Mouse (Mus musculus): Measurements from ENCODE around the gene Prdm5. TPM values are rescaled to one million over a fixed set of nuclear protein-coding genes. Genes with fewer than 3 reads are reported as not detected.

Gene Prdm5
- polyA plus RNA-seq, 1 experiment from 2014 or later = 5.7 TPM

DNA sequence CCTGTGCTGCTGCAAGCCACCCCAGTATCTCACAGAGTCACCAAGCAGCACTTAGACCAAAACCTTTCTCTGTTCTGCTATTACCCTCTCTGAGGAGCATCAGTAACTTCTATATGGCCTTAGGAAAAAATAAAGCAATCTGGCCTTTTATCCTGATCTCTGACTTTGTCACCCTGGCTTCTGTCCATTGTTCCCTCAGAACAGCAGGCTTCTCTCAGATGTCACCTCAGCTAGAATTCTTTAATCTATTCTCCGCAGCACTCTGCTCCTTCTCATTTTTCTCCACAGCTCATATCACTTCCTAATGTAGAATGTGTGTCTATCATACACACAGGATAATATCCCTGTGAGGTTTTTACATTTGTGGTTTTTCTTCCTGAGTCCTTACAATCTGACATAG is 99.5 kb downstream of the Prdm5 start:
- ATAC-seq (ENCODE audit: low FRiP score, low TSS enrichment) = no peak
- WGBS = 90% methylated on average over 1 of the region's 1 CpGs

GRCm38 (mm10) chr6:65888835-65889234 is 110.0 kb downstream of the Prdm5 start:
- Histone ChIP-seq H3K9me3 (ENCODE audit: control insufficient read depth, low read length) (no peaks in the 10 kb centered on the region), H3K4me3 (replicated peaks; ENCODE audit: low read depth, low read length) (no peak overlapping the region), H3K27me3 (ENCODE audit: control insufficient read depth, insufficient read depth, low read length) (no peaks in the 10 kb centered on the region), H3K36me3 (ENCODE audit: control insufficient read depth, insufficient read depth, low read length) (no peaks in the 10 kb centered on the region), H3K9ac (replicated peaks; ENCODE audit: low read length) (no peak overlapping the region), H3K4me1 (ENCODE audit: control insufficient read depth, insufficient read depth, low read length) (no peaks in the 10 kb centered on the region), H3K4me2 (ENCODE audit: low read length) (no peak overlapping the region), H3K27ac (replicated peaks; ENCODE audit: low read depth, low read length) (no peak overlapping the region)
- DNase-seq (no peak), ATAC-seq (ENCODE audit: low FRiP score, low TSS enrichment) (no peak)
- 96% methylated on average over 1 of the region's 1 CpGs for WGBS

More for the DNA sequence above, 99.5 kb downstream of the Prdm5 start:
- Histone ChIP-seq H3K9ac (replicated peaks; ENCODE audit: low read length) (no peak overlapping the region), H3K27me3 (ENCODE audit: control insufficient read depth, insufficient read depth, low read length) (no peaks in the 10 kb centered on the region), H3K27ac (replicated peaks; ENCODE audit: low read depth, low read length) (no peak overlapping the region), H3K4me2 (ENCODE audit: low read length) (no peak overlapping the region), H3K4me3 (replicated peaks; ENCODE audit: low read depth, low read length) (no peak overlapping the region), H3K36me3 (ENCODE audit: control insufficient read depth, insufficient read depth, low read length) (no peaks in the 10 kb centered on the region), H3K9me3 (ENCODE audit: control insufficient read depth, low read length) (no peaks in the 10 kb centered on the region), H3K4me1 (ENCODE audit: control insufficient read depth, insufficient read depth, low read length) (no peaks in the 10 kb centered on the region)
- no peak for DNase-seq

DNA sequence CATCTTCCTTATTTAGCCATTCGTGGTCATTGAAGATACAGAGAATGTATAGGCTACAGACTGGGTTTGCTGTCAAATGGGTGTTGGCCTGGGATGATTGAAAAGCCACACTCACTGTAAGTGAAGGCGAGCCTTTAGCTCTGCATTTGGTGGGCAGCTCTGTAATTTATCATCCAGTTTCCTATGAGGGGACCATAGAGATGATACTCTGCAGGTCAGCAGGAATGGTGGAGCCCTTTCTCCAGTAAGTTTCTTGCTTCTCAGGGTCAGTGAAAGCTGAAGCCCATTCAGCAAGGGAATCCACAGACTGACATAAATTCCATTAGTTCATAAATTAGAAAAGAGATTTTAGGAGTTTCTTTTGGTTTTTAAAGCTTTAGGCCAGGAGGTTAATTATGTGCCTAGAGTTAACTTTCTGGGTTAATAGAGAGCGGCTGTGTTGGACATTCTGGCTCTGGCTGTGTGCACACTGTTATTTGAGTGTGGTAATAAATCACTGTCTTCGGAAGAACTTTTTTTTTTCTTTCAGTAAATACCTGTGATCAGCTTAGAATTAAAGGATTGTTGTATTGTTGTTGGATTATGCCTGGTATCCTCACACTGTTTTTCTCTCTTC is 113.4 kb downstream of the Prdm5 start:
- Histone ChIP-seq H3K4me1 (ENCODE audit: control insufficient read depth, insufficient read depth, low read length) (no peaks in the 10 kb centered on the region), H3K27me3 (ENCODE audit: control insufficient read depth, insufficient read depth, low read length) (no peaks in the 10 kb centered on the region), H3K4me3 (replicated peaks; ENCODE audit: low read depth, low read length) (no peak overlapping the region), H3K4me2 (ENCODE audit: low read length) (no peak overlapping the region), H3K9ac (replicated peaks; ENCODE audit: low read length) (no peak overlapping the region), H3K9me3 (ENCODE audit: control insufficient read depth, low read length) (no peaks in the 10 kb centered on the region), H3K27ac (replicated peaks; ENCODE audit: low read depth, low read length) (no peak overlapping the region), H3K36me3 (ENCODE audit: control insufficient read depth, insufficient read depth, low read length) (no peaks in the 10 kb centered on the region)
- no peak for DNase-seq
- ATAC-seq (ENCODE audit: low FRiP score, low TSS enrichment) = no peak
- 81% methylated on average over 4 of the region's 4 CpGs for WGBS

GRCm38 (mm10) chr6:65906657-65907182 is 127.9 kb downstream of the Prdm5 start:
- H3K4me2 ChIP-seq (ENCODE audit: low read length) = no peak overlapping the region
- ATAC-seq (ENCODE audit: low FRiP score, low TSS enrichment) (no peak), DNase-seq (no peak)
- no peaks in the 10 kb centered on the region for H3K36me3 ChIP-seq (ENCODE audit: control insufficient read depth, insufficient read depth, low read length)
- no peaks in the 10 kb centered on the region for H3K27me3 ChIP-seq (ENCODE audit: control insufficient read depth, insufficient read depth, low read length)
- H3K27ac ChIP-seq (replicated peaks; ENCODE audit: low read depth, low read length) = no peak overlapping the region
- WGBS = 90% methylated on average over 2 of the region's 2 CpGs
- no peaks in the 10 kb centered on the region for H3K9me3 ChIP-seq (ENCODE audit: control insufficient read depth, low read length)
- no peak overlapping the region for H3K4me3 ChIP-seq (replicated peaks; ENCODE audit: low read depth, low read length)
- H3K9ac ChIP-seq (replicated peaks; ENCODE audit: low read length) = no peak overlapping the region
- H3K4me1 ChIP-seq (ENCODE audit: control insufficient read depth, insufficient read depth, low read length) = no peaks in the 10 kb centered on the region

DNA sequence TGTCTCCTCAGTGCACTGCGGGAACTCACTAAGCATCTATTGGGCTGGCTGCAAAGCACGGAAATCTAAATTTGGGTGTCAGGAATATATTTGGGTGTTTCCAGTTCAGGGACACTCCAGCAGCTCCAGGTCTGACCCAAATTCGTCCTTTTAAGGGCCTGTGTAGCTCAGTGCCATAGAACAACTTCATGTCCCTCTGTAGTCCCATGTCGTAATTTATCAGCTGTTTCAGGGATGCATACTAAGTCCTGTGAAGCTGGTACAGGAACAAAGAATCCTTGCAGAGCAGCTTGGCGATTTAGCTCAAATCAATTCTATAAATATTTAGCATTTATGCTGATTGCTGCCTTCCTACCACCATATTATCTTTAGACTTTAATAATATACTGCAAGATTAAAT is 136.6 kb downstream of the Prdm5 start:
- 74% methylated on average over 5 of the region's 5 CpGs for WGBS
- Histone ChIP-seq H3K4me2 (ENCODE audit: low read length) (no peak overlapping the region), H3K4me1 (ENCODE audit: control insufficient read depth, insufficient read depth, low read length) (no peaks in the 10 kb centered on the region), H3K27ac (replicated peaks; ENCODE audit: low read depth, low read length) (no peak overlapping the region), H3K9me3 (ENCODE audit: control insufficient read depth, low read length) (no peaks in the 10 kb centered on the region), H3K4me3 (replicated peaks; ENCODE audit: low read depth, low read length) (no peak overlapping the region), H3K9ac (replicated peaks; ENCODE audit: low read length) (no peak overlapping the region), H3K36me3 (ENCODE audit: control insufficient read depth, insufficient read depth, low read length) (no peaks in the 10 kb centered on the region), H3K27me3 (ENCODE audit: control insufficient read depth, insufficient read depth, low read length) (no peaks in the 10 kb centered on the region)
- ATAC-seq (ENCODE audit: low FRiP score, low TSS enrichment) = no peak
- DNase-seq = no peak

DNA sequence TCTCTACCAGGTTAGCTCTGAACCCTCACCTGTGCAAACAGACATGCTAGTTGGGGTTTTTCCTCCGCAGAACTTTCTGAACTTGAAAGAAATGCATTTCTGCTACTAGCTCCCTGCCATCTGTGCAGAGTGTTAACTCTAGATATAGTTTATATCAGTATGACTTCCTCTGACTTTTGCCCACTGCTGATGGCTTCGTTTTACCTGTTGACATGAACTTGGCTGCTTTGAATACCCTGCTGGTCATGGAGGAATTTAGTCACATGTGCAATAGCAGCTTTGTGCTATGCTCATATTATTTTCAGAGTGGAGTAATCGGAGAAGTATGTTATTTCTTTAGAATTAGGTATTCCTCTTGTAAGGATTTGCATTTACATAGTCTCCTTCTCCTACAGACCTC is 142.9 kb downstream of the Prdm5 start:
- Histone ChIP-seq H3K9ac (replicated peaks; ENCODE audit: low read length) (no peak overlapping the region), H3K4me1 (ENCODE audit: control insufficient read depth, insufficient read depth, low read length) (no peaks in the 10 kb centered on the region), H3K27me3 (ENCODE audit: control insufficient read depth, insufficient read depth, low read length) (no peaks in the 10 kb centered on the region), H3K36me3 (ENCODE audit: control insufficient read depth, insufficient read depth, low read length) (no peaks in the 10 kb centered on the region), H3K4me2 (ENCODE audit: low read length) (no peak overlapping the region), H3K27ac (replicated peaks; ENCODE audit: low read depth, low read length) (no peak overlapping the region), H3K9me3 (ENCODE audit: control insufficient read depth, low read length) (no peaks in the 10 kb centered on the region), H3K4me3 (replicated peaks; ENCODE audit: low read depth, low read length) (no peak overlapping the region)
- no peak for DNase-seq
- WGBS = 90% methylated on average over 3 of the region's 3 CpGs
- no peak for ATAC-seq (ENCODE audit: low FRiP score, low TSS enrichment)

DNA sequence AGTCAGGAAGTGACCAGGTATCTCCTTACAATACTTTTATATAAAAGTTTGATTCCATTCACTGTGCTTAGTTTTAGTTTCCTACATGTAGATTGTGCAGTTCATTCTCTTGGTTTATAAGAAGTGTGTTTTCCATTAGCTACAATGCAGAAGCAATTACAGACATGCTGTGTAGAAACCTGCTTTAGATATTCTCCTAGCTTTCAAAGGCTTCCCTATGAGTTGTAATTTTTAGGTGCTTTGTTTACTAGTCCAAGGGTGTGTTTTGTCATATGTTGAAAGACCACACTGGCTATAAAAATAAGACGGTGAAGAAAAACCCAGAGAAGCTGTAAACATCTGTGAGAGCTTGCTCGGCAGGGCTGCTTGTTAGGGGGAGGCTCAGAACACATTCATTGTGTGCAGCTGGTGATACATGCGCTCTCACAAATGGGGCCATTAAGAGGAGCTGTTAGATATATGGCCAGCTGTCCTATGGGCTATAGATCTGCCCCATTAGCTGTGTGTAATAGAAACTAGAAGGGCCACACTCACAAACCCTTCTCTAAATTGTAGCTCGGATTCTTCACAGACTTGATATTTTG is 144.8 kb downstream of the Prdm5 start:
- no peak for ATAC-seq (ENCODE audit: low FRiP score, low TSS enrichment)
- no peaks in the 10 kb centered on the region for H3K4me1 ChIP-seq (ENCODE audit: control insufficient read depth, insufficient read depth, low read length)

DNA sequence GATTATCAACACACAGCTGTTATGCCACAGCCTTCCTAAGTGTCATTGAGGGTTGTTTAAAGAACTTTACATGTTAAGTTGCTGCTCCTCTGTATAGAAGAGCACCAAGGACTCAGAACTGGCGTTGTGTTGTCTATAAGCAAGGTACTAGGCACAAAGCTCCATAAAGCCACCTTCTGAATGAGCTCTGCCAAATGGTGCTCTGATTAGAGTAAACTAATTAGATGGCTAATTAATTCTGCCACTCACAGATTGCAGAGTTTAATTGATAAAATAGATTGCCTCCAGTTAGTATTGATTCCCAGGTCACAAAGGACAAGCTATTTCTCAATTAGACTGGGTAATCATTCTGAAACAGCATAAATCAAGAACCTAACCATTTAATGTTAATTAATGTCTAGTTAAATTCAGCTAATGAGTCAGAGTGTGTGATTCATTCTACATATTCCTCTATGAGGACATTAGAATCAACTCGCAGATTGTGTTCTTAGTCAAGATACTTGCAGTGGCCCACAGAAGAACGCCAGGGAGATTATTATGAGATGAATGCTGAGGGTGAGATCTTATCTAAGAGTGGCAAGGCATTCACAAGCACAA is 147.0 kb downstream of the Prdm5 start:
- Histone ChIP-seq H3K4me2 (ENCODE audit: low read length) (no peak overlapping the region), H3K27ac (replicated peaks; ENCODE audit: low read depth, low read length) (no peak overlapping the region), H3K4me3 (replicated peaks; ENCODE audit: low read depth, low read length) (no peak overlapping the region), H3K4me1 (ENCODE audit: control insufficient read depth, insufficient read depth, low read length) (no peaks in the 10 kb centered on the region), H3K9ac (replicated peaks; ENCODE audit: low read length) (no peak overlapping the region), H3K9me3 (ENCODE audit: control insufficient read depth, low read length) (no peaks in the 10 kb centered on the region), H3K36me3 (ENCODE audit: control insufficient read depth, insufficient read depth, low read length) (no peaks in the 10 kb centered on the region), H3K27me3 (ENCODE audit: control insufficient read depth, insufficient read depth, low read length) (no peaks in the 10 kb centered on the region)
- ATAC-seq (ENCODE audit: low FRiP score, low TSS enrichment) = no peak
- DNase-seq = no peak
- WGBS = 83% methylated on average over 3 of the region's 3 CpGs

More for the DNA sequence above, 144.8 kb downstream of the Prdm5 start:
- Histone ChIP-seq H3K9me3 (ENCODE audit: control insufficient read depth, low read length) (no peaks in the 10 kb centered on the region), H3K4me3 (replicated peaks; ENCODE audit: low read depth, low read length) (no peak overlapping the region), H3K9ac (replicated peaks; ENCODE audit: low read length) (no peak overlapping the region), H3K4me2 (ENCODE audit: low read length) (no peak overlapping the region), H3K36me3 (ENCODE audit: control insufficient read depth, insufficient read depth, low read length) (no peaks in the 10 kb centered on the region), H3K27ac (replicated peaks; ENCODE audit: low read depth, low read length) (no peak overlapping the region), H3K27me3 (ENCODE audit: control insufficient read depth, insufficient read depth, low read length) (no peaks in the 10 kb centered on the region)
- 89% methylated on average over 4 of the region's 4 CpGs for WGBS
- DNase-seq = no peak

DNA sequence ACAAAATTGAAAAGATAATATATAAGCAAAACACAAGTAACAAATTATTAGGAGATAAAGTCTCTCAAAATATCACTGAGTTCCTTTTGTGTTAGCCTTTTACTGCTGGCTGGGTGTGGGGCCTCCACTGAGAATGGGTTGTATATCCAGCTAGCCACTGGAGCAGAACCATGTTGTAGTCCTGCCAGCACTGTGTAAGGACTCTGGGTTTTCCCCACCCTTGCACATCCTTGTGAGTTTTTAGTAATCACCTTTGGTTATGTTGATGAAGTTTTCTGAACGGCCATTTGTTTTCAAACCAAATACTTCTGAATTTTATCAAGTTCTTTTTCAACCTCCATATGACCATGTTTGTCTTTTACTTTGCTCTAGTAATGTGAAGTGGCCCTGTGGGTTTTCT is 151.7 kb downstream of the Prdm5 start:
- H3K36me3 ChIP-seq (ENCODE audit: control insufficient read depth, insufficient read depth, low read length) = no peaks in the 10 kb centered on the region
- no peak overlapping the region for H3K27ac ChIP-seq (replicated peaks; ENCODE audit: low read depth, low read length)
- H3K27me3 ChIP-seq (ENCODE audit: control insufficient read depth, insufficient read depth, low read length) = no peaks in the 10 kb centered on the region
- no peak overlapping the region for H3K4me2 ChIP-seq (ENCODE audit: low read length)
- WGBS = 85% methylated on average over 1 of the region's 1 CpGs
- H3K4me1 ChIP-seq (ENCODE audit: control insufficient read depth, insufficient read depth, low read length) = 0 out of 2 replicates have a peak, but pooled peaks cover 3% of the 10 kb centered on the region
- H3K9me3 ChIP-seq (ENCODE audit: control insufficient read depth, low read length) = no peaks in the 10 kb centered on the region
- ATAC-seq (ENCODE audit: low FRiP score, low TSS enrichment) (no peak), DNase-seq (no peak)
- H3K9ac ChIP-seq (replicated peaks; ENCODE audit: low read length) = no peak overlapping the region
- H3K4me3 ChIP-seq (replicated peaks; ENCODE audit: low read depth, low read length) = no peak overlapping the region

Measured in midbrain, embryonic 14.5 days (tissue).